Comparison of ENCODE assay signal across 9 mouse cellular contexts in genomic region chr19:21742138-21742537, GRCm38 (mm10). TPM values are rescaled to one million over a fixed set of nuclear protein-coding genes. Genes with fewer than 3 reads are reported as not detected.
DNase-seq lines count a peak whose midpoint lies in the region; ATAC-seq lines count a peak whose summit lies in the region.
"Had no signal": no experiment of that assay in that cellular context is flagged by ENCODE, and none has a peak within 500 bp of the region (broad histone marks: within the 10 kb centered on the region; RNA-seq: fewer than 3 reads in every experiment).

No protein-coding gene starts in this region.

- 62% methylated on average over 12 of the region's 12 CpGs for WGBS in hindbrain, embryonic 15.5 days
- WGBS in midbrain, embryonic 14.5 days = 80% methylated on average over 12 of the region's 12 CpGs
- WGBS in embryonic facial prominence, embryonic 10.5 days = 91% methylated on average over 12 of the region's 12 CpGs

- H3K9me3 ChIP-seq in hindbrain, embryonic 15.5 days = no peaks in the 10 kb centered on the region
- no peaks in the 10 kb centered on the region for H3K9me3 ChIP-seq in midbrain, embryonic 14.5 days (ENCODE audit: control insufficient read depth, low read length)
- H3K9me3 ChIP-seq in embryonic facial prominence, embryonic 10.5 days = no peaks in the 10 kb centered on the region
- H3K9me3 ChIP-seq: limb, embryonic 12.5 days had no signal

- no peaks in the 10 kb centered on the region for H3K36me3 ChIP-seq in hindbrain, embryonic 15.5 days
- H3K36me3 ChIP-seq in midbrain, embryonic 14.5 days (ENCODE audit: control insufficient read depth, insufficient read depth, low read length) = no peaks in the 10 kb centered on the region
- H3K36me3 ChIP-seq in embryonic facial prominence, embryonic 10.5 days (replicated peaks) = no peaks in the 10 kb centered on the region
- H3K36me3 ChIP-seq: limb, embryonic 12.5 days had no signal

- no peaks in the 10 kb centered on the region for H3K27me3 ChIP-seq in hindbrain, embryonic 15.5 days
- no peaks in the 10 kb centered on the region for H3K27me3 ChIP-seq in midbrain, embryonic 14.5 days (ENCODE audit: control insufficient read depth, insufficient read depth, low read length)
- no peaks in the 10 kb centered on the region for H3K27me3 ChIP-seq in embryonic facial prominence, embryonic 10.5 days (replicated peaks; ENCODE audit: low read depth, poor library complexity, severe bottlenecking)
- H3K27me3 ChIP-seq: limb, embryonic 12.5 days had no signal

- 0 out of 2 replicates have a peak, but pooled peaks cover 5% of the 10 kb centered on the region for H3K4me1 ChIP-seq in hindbrain, embryonic 15.5 days (replicated peaks)
- no peaks in the 10 kb centered on the region for H3K4me1 ChIP-seq in midbrain, embryonic 14.5 days (ENCODE audit: control insufficient read depth, insufficient read depth, low read length)
- no peaks in the 10 kb centered on the region for H3K4me1 ChIP-seq in embryonic facial prominence, embryonic 10.5 days

- peak overlapping the region; percentile 46; the same call in 1 of the 2 replicates for H3K27ac ChIP-seq in hindbrain, embryonic 15.5 days (replicated peaks)
- no peak overlapping the region for H3K27ac ChIP-seq in midbrain, embryonic 14.5 days (replicated peaks; ENCODE audit: low read depth, low read length)
- H3K27ac ChIP-seq in embryonic facial prominence, embryonic 10.5 days (replicated peaks) = no peak overlapping the region
- H3K27ac ChIP-seq: limb, embryonic 12.5 days had no signal

- no peak overlapping the region for H3K4me3 ChIP-seq in hindbrain, embryonic 15.5 days
- H3K4me3 ChIP-seq in midbrain, embryonic 14.5 days (replicated peaks; ENCODE audit: low read depth, low read length) = no peak overlapping the region
- H3K4me3 ChIP-seq in embryonic facial prominence, embryonic 10.5 days = no peak overlapping the region
- H3K4me3 ChIP-seq: limb, embryonic 12.5 days; myocyte had no signal

- ATAC-seq in hindbrain, embryonic 15.5 days (ENCODE audit: low FRiP score, low read depth) = peak; percentile 63
- peak; percentile 37 for ATAC-seq in midbrain, embryonic 14.5 days (ENCODE audit: low FRiP score, low TSS enrichment)

- H3K4me2 ChIP-seq in hindbrain, embryonic 15.5 days = peak overlapping the region; percentile 6; the same call in 1 of the 2 replicates
- no peak overlapping the region for H3K4me2 ChIP-seq in midbrain, embryonic 14.5 days (ENCODE audit: low read length)
- H3K4me2 ChIP-seq: limb, embryonic 12.5 days had no signal

- H3K9ac ChIP-seq in hindbrain, embryonic 15.5 days = no peak overlapping the region
- H3K9ac ChIP-seq in midbrain, embryonic 14.5 days (replicated peaks; ENCODE audit: low read length) = no peak overlapping the region
- H3K9ac ChIP-seq: limb, embryonic 12.5 days had no signal

- peak; percentile 74 for DNase-seq in brain, embryonic 18.5 days (ENCODE audit: low read depth, low spot score)
- DNase-seq in cerebellum, adult 9-11 months = peak; percentile 99
- DNase-seq in midbrain, embryonic 14.5 days = peak; percentile 50
- DNase-seq in embryo, embryonic 10.5 days (ENCODE audit: low spot score) = no peak
- DNase-seq in embryonic facial prominence, embryonic 10.5 days (ENCODE audit: low spot score) = no peak
- no peak for DNase-seq in lung, postnatal 14 days

RNA-seq across cellular contexts. Expression of gene Cemip2, which starts 36.0 kb away (rescaled TPM):
- polyA plus RNA-seq in hindbrain, embryonic 15.5 days (2015; fragmentation: Nextera tagmentation; extraction: Ambion mirVana) = 24.0 and 31.0 TPM in 2 replicates
- 32.5 and 53.9 TPM in 2 replicates for polyA plus RNA-seq in midbrain, embryonic 14.5 days (2014; fragmentation: Nextera tagmentation; extraction: Ambion mirVana)
- polyA plus RNA-seq in embryonic facial prominence, embryonic 10.5 days (2016; fragmentation: Nextera tagmentation; extraction: Ambion mirVana) = 61.4 and 71.0 TPM in 2 replicates

Comparison
In these comparisons a context has a peak if more than half of its experiments do, and no peak if none do; other contexts are left out.
1. DNase-seq: peak in brain, embryonic 18.5 days (single experiment), cerebellum, adult 9-11 months (single experiment) and midbrain, embryonic 14.5 days (single experiment); none in embryo, embryonic 10.5 days (single experiment), embryonic facial prominence, embryonic 10.5 days (single experiment) and lung, postnatal 14 days (single experiment).